Mouse (Mus musculus) spleen, adult 2 months (tissue): ENCODE measurements at regions not wholly inside any gene's neighbourhood (a gene's known extent, or its start where the extent isn't known, plus 50 kb on each side); places are given as distances from the start of the nearest gene placed in this dataset.

Experiments used
- CTCF ChIP-seq: fragments of 200-500 bp; IDR thresholded peaks from 2 replicates; pipeline ENCODE4 v1.5.1; 2011; ENCODE audit warnings: mild to moderate bottlenecking, inconsistent platforms; ENCODE audit not compliant: insufficient read depth, insufficient read length, insufficient replicate concordance; ENCODE audit errors: extremely low read depth
- POLR2A ChIP-seq: fragments of 200-500 bp; IDR thresholded peaks from 2 replicates; pipeline ENCODE4 v1.6.1; 2011; ENCODE audit warnings: low read depth, low read length, inconsistent platforms

GRCm38 (mm10) chr14:71673837-71674236 lies 817.8 kb downstream of the Gm9195 start:
- TF ChIP-seq CTCF (no peak), POLR2A (no peak)
